Mouse (Mus musculus): ENCODE results near the gene Dtx3. TPM values are rescaled to one million over a fixed set of nuclear protein-coding genes. Genes with fewer than 3 reads are reported as not detected.

Dtx3 gene
- total RNA-seq, 1 experiment, result 29.5 TPM

- in situ Hi-C loops (cut with MboI; ENCODE audit: low sequenced_read_pairs in 2 of 2, unreplicated experiment in 2 of 2), result no loop called here
Measured at GRCm38 (mm10) chr10:127166404-127166715, 29.2 kb downstream of the Dtx3 start.

GRCm38 (mm10) chr10:127165654-127166403, 29.7 kb downstream of the Dtx3 start:
- H3K27ac ChIP-seq (ENCODE audit: insufficient read depth, low read depth, low read length, poor library complexity, severe bottlenecking), result no peak overlapping the region

More at GRCm38 (mm10) chr10:127166404-127166715, 29.2 kb downstream of the Dtx3 start:
- Histone ChIP-seq H3K4me1 (ENCODE audit: control insufficient read depth in 2 of 2, insufficient read depth in 2 of 2, low read length in 2 of 2, poor library complexity in 1 of 2) (peaks cover 4 to 10% of the 10 kb centered on the region in 2 experiments; a peak in 2 of 4 replicates), H3K4me3 (ENCODE audit: insufficient read depth in 1 of 2, low read depth in 1 of 2, low read length in 2 of 2, poor library complexity in 1 of 2, severe bottlenecking in 1 of 2) (peak overlapping the region; percentile 74), H3K27ac (ENCODE audit: insufficient read depth, low read depth, low read length, poor library complexity, severe bottlenecking) (no peak overlapping the region), H3K9me3 (ENCODE audit: control insufficient read depth, insufficient read depth, low read depth, low read length) (no peaks in the 10 kb centered on the region), H3K36me3 (ENCODE audit: control insufficient read depth, insufficient read depth, low read length, poor library complexity, severe bottlenecking) (no peaks in the 10 kb centered on the region), H3K9ac (ENCODE audit: insufficient read depth, low read depth, low read length, poor library complexity, severe bottlenecking) (peak overlapping the region; percentile 77; the same call in 1 of the 2 replicates)
- no peak for TF ChIP-seq CHD2 (IDR thresholded peaks at IDR 0.05; ENCODE audit: low read depth, low read length)
- TF ChIP-seq ZC3H11A (IDR thresholded peaks at IDR 0.05; ENCODE audit: borderline replicate concordance, low read depth, low read length), result no peak
- no peak for TF ChIP-seq HCFC1 (IDR thresholded peaks at IDR 0.05; ENCODE audit: borderline replicate concordance, insufficient read depth, low read length)
- no peak for TF ChIP-seq ZNF384 (IDR thresholded peaks at IDR 0.05; ENCODE audit: low read depth, low read length)
- no peak for TF ChIP-seq MAFK (IDR thresholded peaks at IDR 0.05; ENCODE audit: insufficient read depth, low read depth, low read length)
- DNase-seq (ENCODE audit: low read depth, low spot score), result no peak

GRCm38 (mm10) chr10:127165354-127165653, 30.2 kb downstream of the Dtx3 start:
- 0 out of 2 replicates have a peak, but pooled peaks have one; percentile 14 for TF ChIP-seq HCFC1 (IDR thresholded peaks at IDR 0.05; ENCODE audit: borderline replicate concordance, insufficient read depth, low read length)
- TF ChIP-seq MAFK (IDR thresholded peaks at IDR 0.05; ENCODE audit: insufficient read depth, low read depth, low read length), result no peak
- no peaks in the 10 kb centered on the region for H3K36me3 ChIP-seq (ENCODE audit: control insufficient read depth, insufficient read depth, low read length, poor library complexity, severe bottlenecking)
- DNase-seq (ENCODE audit: low read depth, low spot score), result no peak
- H3K4me1 ChIP-seq (ENCODE audit: control insufficient read depth in 2 of 2, insufficient read depth in 2 of 2, low read length in 2 of 2, poor library complexity in 1 of 2), result peaks cover 2 to 6% of the 10 kb centered on the region in 2 experiments; a peak in 2 of 4 replicates
- H3K27ac ChIP-seq (ENCODE audit: insufficient read depth, low read depth, low read length, poor library complexity, severe bottlenecking), result no peak overlapping the region
- peak overlapping the region; percentile 74 for H3K4me3 ChIP-seq (ENCODE audit: insufficient read depth in 1 of 2, low read depth in 1 of 2, low read length in 2 of 2, poor library complexity in 1 of 2, severe bottlenecking in 1 of 2)
- in situ Hi-C loops (cut with MboI; ENCODE audit: low sequenced_read_pairs in 2 of 2, unreplicated experiment in 2 of 2), result no loop called here
- no peaks in the 10 kb centered on the region for H3K9me3 ChIP-seq (ENCODE audit: control insufficient read depth, insufficient read depth, low read depth, low read length)
- H3K9ac ChIP-seq (ENCODE audit: insufficient read depth, low read depth, low read length, poor library complexity, severe bottlenecking), result peak overlapping the region; percentile 77

More at GRCm38 (mm10) chr10:127165654-127166403, 29.7 kb downstream of the Dtx3 start:
- no peaks in the 10 kb centered on the region for H3K36me3 ChIP-seq (ENCODE audit: control insufficient read depth, insufficient read depth, low read length, poor library complexity, severe bottlenecking)
- peak overlapping the region; percentile 77 for H3K9ac ChIP-seq (ENCODE audit: insufficient read depth, low read depth, low read length, poor library complexity, severe bottlenecking)
- no peak for DNase-seq (ENCODE audit: low read depth, low spot score)
- peaks cover 2 to 8% of the 10 kb centered on the region in 2 experiments; a peak in 2 of 4 replicates for H3K4me1 ChIP-seq (ENCODE audit: control insufficient read depth in 2 of 2, insufficient read depth in 2 of 2, low read length in 2 of 2, poor library complexity in 1 of 2)
- H3K4me3 ChIP-seq (ENCODE audit: insufficient read depth in 1 of 2, low read depth in 1 of 2, low read length in 2 of 2, poor library complexity in 1 of 2, severe bottlenecking in 1 of 2), result peak overlapping the region; percentile 74
- in situ Hi-C loops (cut with MboI; ENCODE audit: low sequenced_read_pairs in 2 of 2, unreplicated experiment in 2 of 2), result no loop called here
- H3K9me3 ChIP-seq (ENCODE audit: control insufficient read depth, insufficient read depth, low read depth, low read length), result no peaks in the 10 kb centered on the region
- TF ChIP-seq ZNF384 (IDR thresholded peaks at IDR 0.05; ENCODE audit: low read depth, low read length) (no peak), HCFC1 (IDR thresholded peaks at IDR 0.05; ENCODE audit: borderline replicate concordance, insufficient read depth, low read length) (no peak), CHD2 (IDR thresholded peaks at IDR 0.05; ENCODE audit: low read depth, low read length) (no peak), MAFK (IDR thresholded peaks at IDR 0.05; ENCODE audit: insufficient read depth, low read depth, low read length) (no peak), ZC3H11A (IDR thresholded peaks at IDR 0.05; ENCODE audit: borderline replicate concordance, low read depth, low read length) (no peak)

- peak within 1 kb of the TSS; percentile 77 for H3K9ac ChIP-seq (ENCODE audit: insufficient read depth, low read depth, low read length, poor library complexity, severe bottlenecking)
- peak; percentile 69 for DNase-seq (ENCODE audit: low read depth, low spot score)
- H3K36me3 ChIP-seq (ENCODE audit: control insufficient read depth, insufficient read depth, low read length, poor library complexity, severe bottlenecking), result no peaks in the 10 kb centered on the region
- peak within 1 kb of the TSS; percentile 74 for H3K4me3 ChIP-seq (ENCODE audit: insufficient read depth in 1 of 2, low read depth in 1 of 2, low read length in 2 of 2, poor library complexity in 1 of 2, severe bottlenecking in 1 of 2)
- TF ChIP-seq MAFK (IDR thresholded peaks at IDR 0.05; ENCODE audit: insufficient read depth, low read depth, low read length) (no peak), ZNF384 (IDR thresholded peaks at IDR 0.05; ENCODE audit: low read depth, low read length) (no peak), ZC3H11A (IDR thresholded peaks at IDR 0.05; ENCODE audit: borderline replicate concordance, low read depth, low read length) (peak; percentile 48; the same call in 1 of the 2 replicates), HCFC1 (IDR thresholded peaks at IDR 0.05; ENCODE audit: borderline replicate concordance, insufficient read depth, low read length) (0 out of 2 replicates have a peak, but pooled peaks have one; percentile 47), CHD2 (IDR thresholded peaks at IDR 0.05; ENCODE audit: low read depth, low read length) (no peak)
- H3K27ac ChIP-seq (ENCODE audit: insufficient read depth, low read depth, low read length, poor library complexity, severe bottlenecking), result no peak within 1 kb of the TSS
- no peaks in the 10 kb centered on the region for H3K9me3 ChIP-seq (ENCODE audit: control insufficient read depth, insufficient read depth, low read depth, low read length)
- peaks cover 2 to 6% of the 10 kb centered on the region in 2 experiments; a peak in 2 of 4 replicates for H3K4me1 ChIP-seq (ENCODE audit: control insufficient read depth in 2 of 2, insufficient read depth in 2 of 2, low read length in 2 of 2, poor library complexity in 1 of 2)
- in situ Hi-C loops (cut with MboI; ENCODE audit: low sequenced_read_pairs in 2 of 2, unreplicated experiment in 2 of 2), result no loop called here
Measured at GRCm38 (mm10) chr10:127164631-127165353, 30.7 kb downstream of the Dtx3 start, which contains the start of gene B4galnt1. TSS of gene B4galnt1 (plus strand) at chr10:127165225.

Measured in ES-E14 (cell line).